Mouse (Mus musculus) CD4-positive, CD25-positive, alpha-beta regulatory T cell, adult 4 months (primary cell): Measurements from ENCODE around the gene Bag6. TPM values are rescaled to one million over a fixed set of nuclear protein-coding genes. Genes with fewer than 3 reads are reported as not detected.
A peak's percentile ranks its signal among the peaks of the same experiment; 100 is the strongest.

Experiments
- ATAC-seq: one replicate; pipeline ENCODE4 v1.8.0; 2017
- polyA plus RNA-seq, 2 experiments: library from polyadenylated mRNA; unstranded; fragments of 100-300 nt; shearing (Covaris generic); gene quantifications; one replicate each; pipeline ENCODE4 v1.2.1; 2017

Bag6 gene
- polyA plus RNA-seq, 2 experiments from 2014 or later: 16.9 to 31.5 TPM

DNA sequence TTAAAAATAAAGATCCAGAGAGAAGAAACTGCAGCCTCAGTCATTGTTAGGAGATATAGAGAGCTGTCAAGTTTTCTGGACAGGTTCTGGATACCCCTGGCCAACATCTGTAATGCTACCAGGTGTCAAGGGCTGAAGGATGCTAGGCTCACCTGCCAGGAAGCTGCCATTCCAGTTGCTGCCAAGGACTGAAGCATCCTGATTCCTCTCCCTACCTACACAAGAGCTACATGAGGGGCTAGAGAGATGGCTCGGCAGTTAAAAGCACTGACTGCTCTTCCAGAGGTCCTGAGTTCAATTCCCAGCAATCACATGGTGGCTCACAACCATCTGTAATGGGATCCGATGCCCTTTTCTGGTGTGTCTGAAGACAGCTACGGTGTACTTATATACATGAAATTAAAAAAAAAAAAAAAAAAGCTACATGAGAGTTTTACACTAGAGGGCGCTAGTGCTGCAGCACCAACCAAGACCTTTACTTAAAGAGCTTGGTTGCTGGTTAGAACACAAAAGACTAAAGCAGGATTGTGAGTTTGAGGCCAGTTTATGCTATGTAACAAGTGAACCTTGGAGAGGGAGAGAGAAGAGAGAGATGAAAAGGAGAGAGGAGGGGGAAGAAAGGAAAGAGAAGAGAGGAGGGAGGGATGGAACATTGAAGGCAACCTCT, 33.7 kb downstream of the Bag6 start:
- ATAC-seq: no peak

DNA sequence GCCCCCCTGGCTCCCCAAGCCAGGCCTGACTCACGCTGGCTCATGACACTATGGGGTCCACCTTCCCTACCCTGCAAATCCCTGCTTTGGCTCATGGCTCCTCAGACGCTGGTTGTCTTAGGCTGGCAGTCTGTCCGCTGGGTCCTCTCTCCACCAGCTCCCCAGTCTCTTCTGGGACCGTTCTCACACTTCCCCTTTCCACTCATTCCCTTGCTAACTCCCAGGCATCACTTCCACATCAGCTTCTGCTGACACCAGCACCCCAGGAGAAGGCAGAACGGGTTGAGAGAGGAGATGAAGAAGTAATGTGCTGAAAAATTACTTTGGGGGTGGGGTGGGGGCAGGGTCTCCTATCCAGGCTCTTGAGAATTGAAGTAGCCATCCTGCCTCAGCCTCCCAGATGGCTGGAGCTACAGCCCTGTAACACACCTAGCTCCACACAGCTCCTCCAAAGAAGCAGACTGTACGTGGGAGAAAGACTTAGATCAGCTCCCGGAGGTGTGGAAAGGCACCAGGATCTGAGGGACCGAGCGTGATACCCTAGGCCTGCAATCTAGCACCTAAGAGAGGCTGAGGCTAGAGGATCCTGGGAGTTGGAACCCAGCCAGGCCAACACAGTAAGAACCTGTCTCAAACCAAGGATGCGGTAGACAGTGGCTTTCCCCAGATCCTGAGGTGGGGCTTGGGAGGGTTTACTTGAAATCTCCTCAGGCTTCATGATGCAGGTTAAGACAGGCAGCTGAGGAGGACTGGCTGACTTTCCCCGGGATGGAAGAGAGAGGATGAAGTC, 37.7 kb downstream of the Bag6 start:
- ATAC-seq: peak; percentile 48

DNA sequence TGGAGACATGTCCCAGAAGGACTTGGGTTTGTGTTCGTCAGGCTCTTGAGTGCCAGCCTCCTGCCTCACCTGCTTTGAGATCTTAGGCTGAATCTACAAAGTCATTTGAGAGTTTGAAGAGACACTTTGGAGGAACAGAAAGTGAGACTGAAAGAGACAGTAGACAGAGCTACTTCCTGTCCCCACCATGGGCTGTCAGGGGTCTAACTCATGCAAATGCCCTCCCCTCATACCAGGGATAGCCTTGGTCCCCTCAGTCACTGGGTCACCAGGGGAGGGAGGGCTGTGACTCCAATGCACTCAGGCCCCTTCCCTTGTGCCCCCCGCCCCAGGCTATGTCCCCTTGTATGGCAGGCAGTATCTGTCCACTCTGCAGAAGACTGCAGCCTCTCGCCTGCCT, 38.4 kb downstream of the Bag6 start:
- ATAC-seq: peak; percentile 75

DNA sequence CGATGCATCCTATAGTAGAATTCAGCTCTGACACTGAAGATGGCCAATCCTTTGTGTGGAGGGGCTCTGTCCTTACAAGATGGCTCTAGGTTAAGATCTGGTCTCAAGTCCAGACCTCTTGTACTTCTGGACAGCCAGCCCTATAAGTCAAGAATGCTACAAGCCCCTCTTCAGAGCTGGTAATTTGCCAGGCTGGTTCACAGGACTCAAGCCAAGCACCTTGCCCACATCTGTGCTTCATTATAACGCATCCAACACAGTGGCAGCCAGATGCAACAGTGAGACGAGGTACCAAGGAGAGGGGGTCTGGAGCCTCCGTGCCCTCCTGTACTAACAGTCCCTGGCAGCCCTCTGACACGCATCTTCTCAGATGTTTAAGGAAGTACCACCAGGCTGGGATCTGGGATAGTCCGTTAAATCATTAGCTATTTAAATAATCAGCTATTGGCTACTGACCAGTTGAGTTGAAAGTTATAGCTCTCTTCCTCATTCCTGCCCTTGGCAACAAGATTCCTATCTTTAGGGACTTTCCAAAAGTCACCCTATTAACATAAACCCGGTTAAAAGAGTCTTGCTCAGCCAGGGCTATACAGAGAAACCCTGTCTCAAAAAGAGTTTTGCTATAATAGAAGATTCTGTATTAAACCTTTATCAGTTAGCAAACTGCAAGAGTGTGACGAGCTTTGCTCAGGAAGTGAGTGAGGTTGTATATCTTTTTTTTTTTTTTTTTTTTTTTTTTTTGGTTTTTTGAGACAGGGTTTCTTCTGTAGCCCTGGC, 39.4 kb downstream of the Bag6 start:
- peak; percentile 67 for ATAC-seq

DNA sequence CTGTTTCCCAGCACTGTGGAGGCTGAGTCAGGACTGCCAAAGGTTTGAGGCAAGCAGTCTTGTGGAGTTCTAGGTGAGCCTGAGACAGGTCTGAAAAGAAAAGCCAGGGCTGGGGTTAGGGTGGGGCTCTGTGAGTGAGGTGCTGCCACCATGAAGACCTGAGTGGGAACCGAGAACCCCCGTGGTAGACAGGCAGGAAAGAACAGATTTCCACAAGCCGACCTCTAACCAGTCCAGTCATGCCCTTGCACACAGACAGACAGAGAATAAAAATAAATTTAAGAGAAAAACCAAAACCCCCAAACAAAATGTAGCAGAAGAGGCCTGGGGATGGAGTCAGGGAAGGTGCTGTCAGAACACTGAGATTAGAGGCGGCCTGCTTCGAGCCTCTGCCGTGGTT, 40.4 kb downstream of the Bag6 start:
- no peak for ATAC-seq

DNA sequence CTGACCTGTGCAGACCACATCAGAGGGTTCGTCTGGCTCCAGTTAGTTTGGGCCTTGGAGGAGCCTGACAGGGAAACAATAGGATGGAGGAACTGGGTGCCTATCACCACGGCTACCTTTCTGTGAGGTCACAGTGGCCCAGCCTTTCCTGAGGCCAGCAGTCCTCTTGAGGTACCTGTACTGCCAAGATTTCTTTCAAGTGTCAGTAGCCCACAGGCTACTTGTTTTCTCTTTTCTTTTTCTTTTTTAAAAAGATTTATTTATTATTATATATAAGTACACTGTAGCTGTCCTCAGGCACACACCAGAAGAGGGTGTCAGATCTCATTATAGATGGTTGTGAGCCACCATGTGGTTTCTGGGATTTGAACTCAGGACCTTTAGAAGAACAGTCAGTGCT, 41.0 kb downstream of the Bag6 start, which contains the start of gene Aif1:
Aif1 (minus strand) TSS at position 101 of the 400 bp plus-strand sequence.
- no peak for ATAC-seq

DNA sequence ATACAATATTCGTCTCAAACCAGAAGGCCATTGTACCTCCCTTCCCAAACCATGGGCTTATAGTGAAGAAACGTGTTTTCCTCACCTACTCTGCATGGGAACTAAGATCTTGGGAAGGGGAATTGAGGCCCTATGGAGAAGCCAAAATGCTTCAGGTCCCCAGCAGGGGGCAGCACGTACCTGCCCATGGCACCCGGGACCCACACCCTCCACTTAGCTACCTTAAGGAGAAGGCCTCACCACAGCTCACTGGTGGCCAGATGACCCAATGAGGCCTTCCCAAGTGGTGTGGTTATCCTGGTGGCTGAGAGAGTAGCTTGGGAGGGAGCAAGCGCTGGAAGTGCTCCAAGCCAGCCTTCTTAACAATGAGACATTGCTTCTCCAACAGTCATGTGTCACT, 43.5 kb downstream of the Bag6 start:
- ATAC-seq: peak; percentile 48

DNA sequence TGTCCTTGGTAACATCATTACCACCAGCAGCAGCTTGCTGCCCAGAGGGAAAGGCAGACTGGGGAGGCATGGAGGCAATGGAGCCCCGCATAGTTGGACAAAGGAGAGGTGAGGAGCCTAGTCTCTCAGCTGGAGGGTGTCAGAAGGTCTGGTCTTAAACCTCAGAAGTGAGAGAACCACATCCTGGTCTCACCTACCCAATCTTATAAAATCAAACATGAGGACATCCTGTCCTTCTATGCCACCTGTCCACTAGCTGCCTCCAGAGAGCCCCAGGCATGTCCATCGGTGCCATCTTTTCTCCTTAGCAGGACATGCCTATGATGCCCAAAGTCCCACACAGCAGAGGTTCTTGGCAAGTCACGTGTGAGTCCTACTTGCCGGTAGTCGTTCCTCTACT, 45.1 kb downstream of the Bag6 start:
- peak; percentile 76 for ATAC-seq

DNA sequence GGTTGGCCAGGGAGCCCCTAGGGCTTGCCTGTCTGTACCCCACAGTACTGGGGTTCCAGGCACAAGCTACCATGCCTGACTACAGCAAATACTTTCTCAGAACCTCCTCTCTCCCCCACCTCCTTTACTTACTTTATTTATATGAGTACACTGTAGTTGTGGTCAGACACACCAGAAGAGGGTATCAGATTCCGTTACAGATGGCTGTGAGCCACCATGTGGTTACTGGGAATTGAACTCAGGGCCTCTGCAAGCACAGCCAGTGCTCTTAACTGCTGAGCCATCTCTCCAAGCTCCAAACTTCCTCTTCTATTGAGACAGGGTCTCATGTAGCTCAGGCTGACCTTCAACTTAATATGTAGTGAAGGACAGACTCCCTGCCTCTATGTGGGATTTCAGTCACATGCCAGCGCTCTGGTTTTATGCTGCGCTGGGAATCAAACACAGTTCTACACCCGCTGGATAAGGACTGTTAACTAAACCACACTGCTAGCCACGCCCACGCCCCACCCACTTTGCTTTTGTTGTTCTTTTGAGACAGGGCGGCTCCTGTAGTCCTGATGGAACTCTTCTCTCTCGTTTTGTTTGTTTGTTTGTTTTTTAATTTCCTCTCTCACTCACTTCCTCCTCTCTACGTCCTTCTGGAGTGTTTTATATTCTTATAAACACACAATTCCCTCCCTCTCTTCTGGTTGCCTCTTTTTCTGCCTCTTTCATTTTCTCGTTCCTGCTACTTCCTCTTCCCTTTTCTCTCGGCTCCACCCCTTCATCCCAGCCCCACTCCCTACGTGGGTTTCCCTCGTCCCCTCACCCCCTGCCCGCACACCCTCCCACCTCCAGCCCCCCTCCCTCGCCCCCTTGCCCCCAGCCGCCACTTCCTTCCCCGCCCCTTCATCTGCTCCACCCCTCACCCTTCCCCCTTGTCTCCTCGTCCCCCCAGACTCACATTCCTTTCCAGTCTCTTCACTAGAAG, 50.9 kb downstream of the Bag6 start:
- ATAC-seq: peak; percentile 50

DNA sequence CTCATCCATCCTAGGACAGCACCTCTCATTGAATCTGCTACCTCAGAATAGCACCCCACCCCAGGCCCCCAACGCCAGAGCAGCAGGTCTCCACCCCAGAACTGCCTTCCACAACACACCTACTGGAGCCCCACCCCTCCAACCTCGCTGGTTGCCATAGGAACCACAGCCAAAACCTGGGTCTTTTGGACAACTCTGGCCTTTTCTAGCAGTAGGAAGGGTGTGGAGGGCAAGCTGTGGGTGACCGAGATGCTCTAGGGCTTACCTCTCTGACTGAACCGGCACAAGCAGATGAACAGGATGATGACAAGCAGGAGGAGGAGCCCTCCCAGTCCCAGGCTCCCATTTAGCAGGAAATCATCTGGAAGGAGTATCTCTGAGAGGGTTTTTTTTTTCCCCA, 51.7 kb downstream of the Bag6 start:
- ATAC-seq: peak; percentile 39

DNA sequence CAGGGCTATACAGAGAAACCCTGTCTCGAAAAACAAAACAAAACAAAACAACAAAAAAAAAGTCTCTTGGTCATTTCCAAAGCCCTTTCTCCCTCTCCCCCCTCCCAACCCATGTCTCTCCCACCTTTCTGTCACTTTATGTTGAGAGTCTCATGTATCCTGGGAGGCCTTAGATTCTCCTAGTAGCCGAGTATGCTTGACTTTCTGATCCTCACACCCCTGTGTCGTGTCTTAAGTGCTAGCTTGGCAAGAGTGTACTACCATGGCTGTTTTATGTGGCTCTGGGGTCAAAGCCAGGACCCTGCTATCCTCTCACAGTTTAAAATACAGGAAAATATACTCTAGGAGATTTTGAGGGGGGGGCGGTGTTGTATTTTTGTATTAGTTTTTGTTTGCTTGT, 52.4 kb downstream of the Bag6 start:
- no peak for ATAC-seq

DNA sequence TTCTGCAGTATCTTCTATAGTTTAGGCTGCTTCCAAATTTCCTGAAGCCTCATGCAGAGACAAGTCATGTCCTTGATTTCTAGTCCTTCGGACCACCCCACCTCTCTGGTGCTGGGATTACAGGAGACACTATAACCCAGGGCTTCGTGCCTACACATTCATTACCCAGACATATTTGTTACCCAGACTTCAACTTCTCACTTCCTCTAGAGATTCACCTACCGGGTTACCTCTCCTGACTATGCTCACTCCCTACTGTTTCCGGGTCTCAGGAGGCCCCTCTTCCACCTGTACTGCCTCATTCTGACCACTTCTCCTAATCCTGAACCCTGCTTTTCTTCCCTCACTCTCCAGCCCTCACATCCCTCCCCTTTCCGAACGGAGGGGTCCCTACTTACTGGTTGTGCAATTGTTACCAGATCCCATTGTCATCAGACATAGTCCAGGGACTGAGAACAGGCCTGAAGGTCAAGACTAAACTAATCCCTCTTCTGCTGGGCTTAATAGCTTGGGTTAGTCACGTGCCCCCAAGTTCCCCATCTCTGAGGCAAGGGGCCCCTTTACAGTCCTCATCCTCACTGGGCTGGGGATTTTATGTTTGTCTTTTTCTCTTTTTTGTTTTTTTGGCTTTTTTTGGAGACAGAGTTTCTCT, 53.1 kb downstream of the Bag6 start, which contains the start of gene Lst1:
Lst1 (minus strand) TSS at position 481 of the 652 bp plus-strand sequence.
- ATAC-seq: no peak

DNA sequence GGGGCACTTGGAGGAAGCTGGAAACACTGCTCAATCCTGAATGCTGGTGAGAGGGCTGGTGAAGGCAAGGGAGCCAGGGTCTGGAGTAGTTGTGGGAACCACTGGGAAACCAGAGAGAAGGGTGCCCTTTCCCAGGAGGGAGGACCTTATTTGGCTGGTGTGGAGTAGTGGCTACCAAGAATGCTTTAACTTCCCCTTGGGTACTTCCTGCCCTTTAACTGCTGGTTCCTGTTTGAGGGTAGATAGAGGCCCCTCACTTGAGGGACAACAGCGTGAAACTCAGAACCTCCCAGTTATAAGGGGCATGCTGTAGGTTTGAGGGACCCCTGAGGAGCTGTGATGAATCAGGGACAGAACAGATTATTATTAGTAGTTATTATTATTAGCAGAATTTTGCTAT, 54.2 kb downstream of the Bag6 start:
- ATAC-seq: no peak

DNA sequence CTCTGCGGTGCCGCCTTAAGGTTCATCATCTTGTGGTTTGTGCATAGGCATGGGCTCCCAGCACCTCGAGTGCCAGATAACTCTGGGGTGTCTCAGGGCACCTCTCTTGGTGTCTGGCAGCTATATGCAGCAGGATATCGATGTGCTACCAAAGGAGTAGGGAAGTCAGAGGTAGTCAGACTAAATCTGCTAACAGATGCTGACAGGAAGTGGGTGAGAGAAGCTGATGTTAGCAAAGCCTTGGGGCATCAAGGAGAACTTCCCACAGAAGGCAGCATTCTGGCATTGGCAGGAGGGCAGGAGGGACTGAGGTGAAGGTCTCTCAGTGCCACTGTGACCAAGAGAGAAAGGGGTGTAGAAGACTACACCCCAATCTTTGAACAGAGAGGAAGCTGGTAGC, 55.1 kb downstream of the Bag6 start:
- ATAC-seq: peak; percentile 66

DNA sequence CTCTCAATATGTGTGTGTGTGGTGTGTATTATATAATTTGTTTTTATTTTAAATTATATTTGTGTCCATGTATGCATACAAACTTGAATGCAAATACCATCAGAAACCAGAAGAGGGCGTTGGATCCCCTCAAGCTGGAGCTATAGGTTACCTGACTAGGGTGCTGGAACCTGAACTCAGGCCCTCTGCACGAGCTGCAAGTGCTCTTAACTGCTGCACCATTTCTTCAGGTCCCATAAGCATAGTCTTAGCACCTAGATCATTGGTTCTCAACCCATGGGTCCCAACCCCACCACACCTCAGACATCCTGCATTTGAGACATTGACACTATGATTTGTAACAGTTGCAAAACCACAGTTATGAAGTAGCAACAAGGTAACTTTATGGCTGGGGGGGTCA, 56.7 kb downstream of the Bag6 start:
- no peak for ATAC-seq

DNA sequence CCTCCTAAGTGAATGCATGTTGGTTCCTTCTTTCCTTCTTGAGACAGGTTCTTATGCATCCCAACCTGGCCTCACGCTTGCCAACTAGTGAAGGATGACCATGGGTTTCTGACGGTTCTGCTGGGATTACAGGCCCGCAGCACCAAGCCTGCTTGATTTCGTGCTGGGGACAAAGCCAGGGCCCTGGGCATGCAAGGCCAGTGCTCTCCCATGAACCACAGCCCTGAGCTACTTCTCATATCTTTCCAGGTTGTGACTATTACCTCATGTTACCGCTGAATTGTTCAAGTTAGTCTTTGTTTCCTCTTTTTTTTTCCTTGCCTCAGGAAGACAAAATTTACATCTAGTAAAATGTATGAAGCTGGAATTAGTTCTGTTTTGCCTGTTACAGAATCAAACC, 57.9 kb downstream of the Bag6 start:
- no peak for ATAC-seq

DNA sequence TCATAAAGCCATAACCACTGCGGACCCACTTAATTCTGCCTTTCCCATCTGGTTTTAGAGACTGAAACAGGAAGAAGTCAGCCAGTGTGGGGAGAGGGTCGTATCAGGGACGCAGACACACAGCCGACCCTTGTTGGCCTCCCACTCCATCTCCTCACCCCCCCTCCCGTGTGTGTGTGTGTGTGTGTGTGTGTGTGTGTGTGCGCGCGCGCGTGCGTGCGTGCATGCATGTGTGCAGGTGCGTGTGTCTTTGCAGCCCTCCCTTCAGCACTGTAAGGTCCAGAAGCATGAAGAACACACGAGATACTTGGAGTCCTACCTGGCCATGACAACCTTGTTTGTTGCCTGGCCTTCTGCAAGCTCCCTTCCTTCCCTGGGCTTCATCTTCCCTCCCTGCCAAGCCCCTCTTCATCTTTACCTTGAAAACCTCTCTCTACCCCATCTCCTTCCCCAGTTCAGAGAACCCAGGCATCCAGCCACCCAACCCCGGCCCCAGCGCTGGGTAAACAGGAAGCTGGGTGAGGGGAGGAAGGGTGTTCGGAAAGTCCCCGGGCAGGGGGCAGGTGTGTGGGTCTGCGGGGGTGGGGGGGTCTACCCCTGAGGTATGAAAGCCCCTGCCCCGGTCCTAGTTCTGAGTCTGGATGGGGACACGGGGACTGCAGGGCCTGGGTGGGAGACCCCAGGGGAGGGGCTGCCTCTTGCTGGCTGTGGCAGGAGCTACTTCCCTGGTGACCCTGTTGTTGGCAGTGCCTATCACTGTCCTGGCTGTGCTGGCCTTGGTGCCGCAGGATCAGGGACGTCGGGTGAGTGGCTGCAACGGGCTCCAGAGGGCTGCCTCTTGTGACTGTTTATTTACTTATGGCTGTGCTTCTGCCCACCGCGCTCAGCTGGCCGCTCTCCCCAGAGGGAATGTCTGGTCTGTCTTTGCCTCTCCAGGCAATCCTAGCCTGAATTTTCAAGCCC, 59.2 kb downstream of the Bag6 start, which contains the start of gene Ltb:
Ltb (plus strand) TSS at position 559 of the 963 bp plus-strand sequence.
- peak; percentile 59 for ATAC-seq

DNA sequence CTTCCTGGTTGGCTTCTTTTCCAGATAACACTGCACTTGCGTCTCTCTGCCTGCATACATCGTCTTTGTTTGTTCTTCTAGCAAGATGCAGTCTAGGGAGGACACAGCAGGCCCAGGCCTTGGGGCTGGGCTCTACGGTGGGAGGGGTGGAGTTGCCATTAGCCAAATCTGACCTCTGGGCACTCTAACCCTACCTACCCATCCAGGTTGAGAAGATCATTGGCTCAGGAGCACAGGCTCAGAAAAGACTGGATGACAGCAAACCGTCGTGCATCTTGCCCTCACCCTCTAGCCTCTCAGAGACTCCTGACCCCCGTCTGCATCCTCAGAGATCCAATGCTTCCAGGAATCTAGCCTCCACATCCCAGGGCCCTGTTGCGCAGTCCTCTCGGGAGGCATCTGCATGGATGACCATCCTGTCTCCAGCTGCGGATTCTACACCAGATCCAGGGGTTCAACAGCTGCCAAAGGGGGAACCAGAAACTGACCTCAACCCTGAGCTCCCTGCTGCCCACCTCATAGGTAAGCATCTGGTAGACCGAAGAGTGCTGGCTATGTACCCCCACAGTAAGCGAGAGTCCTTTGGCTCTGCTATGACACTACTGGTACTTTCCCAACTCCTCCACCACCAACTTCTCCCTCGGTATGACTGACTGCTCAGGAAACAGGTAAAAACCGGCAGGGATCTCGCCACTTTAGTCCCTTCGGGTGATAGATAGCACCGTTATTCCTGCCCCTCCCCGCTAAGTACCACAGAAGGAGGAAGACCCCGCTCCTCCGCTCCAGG, 60.1 kb downstream of the Bag6 start:
- peak; percentile 26 for ATAC-seq

DNA sequence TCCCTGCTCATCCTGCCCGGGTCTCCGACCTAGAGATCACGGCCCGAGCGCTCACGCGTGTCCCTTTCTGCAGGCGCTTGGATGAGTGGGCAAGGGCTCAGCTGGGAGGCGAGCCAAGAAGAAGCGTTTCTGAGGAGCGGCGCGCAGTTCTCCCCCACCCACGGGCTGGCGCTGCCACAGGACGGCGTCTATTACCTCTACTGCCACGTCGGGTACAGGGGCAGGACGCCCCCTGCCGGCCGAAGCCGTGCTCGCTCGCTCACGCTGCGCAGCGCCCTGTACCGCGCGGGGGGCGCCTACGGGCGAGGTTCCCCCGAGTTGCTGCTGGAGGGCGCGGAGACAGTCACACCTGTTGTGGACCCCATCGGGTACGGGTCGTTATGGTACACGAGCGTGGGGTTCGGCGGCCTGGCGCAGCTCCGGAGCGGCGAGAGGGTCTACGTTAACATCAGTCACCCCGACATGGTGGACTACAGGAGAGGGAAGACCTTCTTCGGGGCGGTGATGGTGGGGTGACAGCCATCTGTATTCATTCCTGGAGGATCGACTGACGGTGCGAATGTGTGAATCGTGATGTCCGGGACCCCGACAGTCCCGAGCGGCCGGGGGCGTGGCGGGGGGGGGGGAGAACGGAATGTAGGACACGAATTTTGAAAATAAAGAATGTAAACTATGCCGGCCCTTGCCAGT, 60.8 kb downstream of the Bag6 start:
- ATAC-seq: peak; percentile 44
